Mouse (Mus musculus) WW6 (cell line): Measurements from ENCODE around the gene Rsf1.

Experiments used
- DNase-seq: peaks from one replicate; pipeline ENCODE4 v3.0.0-alpha.2; 2013; ENCODE audit warnings: low read depth, low spot score

Rsf1 gene

DNA sequence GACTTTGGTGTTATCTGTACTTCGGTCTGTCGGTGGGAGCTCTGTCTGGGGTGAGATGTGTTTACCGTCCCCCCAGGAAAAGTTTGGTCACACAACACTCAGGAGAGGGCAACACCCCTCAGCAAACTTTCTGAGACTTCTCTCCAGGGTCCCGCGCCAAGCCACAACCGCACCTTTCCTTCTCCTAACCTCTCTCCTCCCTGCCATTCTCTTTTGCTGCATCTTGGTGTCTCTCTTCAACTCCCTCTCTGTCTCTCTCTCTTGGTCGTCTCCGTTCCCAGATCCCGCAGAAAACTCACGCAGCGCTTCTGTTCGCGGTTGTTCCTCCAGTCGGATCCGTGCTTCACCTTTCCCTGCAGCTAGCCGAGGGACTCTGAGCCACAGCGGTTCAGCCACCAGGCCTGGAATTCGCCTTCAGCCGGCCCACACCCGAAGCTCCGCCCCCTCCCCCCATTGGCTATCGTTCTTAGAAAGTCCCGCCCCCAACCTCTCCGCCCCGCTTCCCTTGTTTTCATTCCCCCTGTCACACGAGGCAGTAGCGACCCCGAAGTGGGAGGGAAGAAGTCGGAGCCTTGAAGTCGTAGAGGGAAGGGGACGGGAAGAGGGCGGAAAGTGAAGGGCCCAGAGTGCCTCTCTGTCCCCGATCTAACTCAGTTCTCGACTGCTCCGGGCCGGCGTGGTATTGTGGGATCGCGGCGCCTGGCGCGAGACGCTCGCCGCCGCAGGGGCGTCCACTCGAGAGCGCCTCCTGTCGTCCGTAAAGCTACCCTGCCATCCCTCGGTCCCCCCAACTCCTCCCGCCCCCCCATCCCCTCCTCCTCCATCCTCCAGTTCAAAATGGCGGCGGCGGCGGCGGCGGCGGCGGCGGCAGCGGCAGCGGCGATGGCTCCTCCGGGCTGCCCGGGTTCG lies at the start of gene Rsf1, which contains the start of gene Aamdc:
TSS of gene Rsf1 (plus strand) at position 823 of the 909 bp plus-strand sequence.
TSS of gene Aamdc (minus strand) at position 431 of the 909 bp plus-strand sequence.
- DNase-seq = peak; percentile 89

DNA sequence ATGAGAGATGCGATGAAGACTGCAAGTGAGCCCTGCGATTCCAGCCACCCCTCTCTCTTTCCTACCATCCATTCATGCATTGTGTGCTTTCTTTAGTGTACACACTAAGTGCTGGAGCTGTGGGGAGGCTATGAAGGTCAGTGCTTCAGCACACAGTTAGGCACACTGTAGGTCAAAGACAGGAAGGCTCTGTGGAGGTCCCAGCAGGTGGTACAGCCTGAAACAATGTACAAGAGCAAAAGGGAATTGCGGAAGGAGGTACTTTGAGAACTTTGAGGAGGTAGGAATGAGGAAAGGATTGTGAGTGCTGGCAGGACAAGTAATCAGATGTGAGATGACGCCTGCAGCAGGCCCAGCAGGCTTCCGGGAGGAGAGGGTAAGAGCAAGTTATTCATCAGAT lies 44.2 kb upstream of the Rsf1 start:
- peak; percentile 29 for DNase-seq

DNA sequence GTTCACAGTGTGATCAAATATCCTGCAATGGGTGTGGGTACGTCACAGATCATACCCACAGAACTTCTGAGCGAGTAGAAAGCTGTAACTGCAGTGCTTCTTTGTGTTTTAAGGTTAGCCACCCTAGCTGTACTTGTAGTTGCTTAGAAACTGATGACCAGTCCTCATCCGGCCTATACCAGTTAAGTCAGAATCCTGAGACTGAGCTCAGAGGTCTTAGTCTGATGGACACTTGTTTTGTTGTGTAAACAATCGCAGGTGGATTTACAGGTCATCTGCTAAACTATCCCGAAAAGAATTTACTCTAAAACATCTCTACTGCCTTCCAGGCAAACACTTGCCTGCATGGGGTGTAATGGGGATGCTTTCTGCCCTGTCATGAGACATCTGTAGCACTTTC lies 43.1 kb upstream of the Rsf1 start:
- DNase-seq = no peak

DNA sequence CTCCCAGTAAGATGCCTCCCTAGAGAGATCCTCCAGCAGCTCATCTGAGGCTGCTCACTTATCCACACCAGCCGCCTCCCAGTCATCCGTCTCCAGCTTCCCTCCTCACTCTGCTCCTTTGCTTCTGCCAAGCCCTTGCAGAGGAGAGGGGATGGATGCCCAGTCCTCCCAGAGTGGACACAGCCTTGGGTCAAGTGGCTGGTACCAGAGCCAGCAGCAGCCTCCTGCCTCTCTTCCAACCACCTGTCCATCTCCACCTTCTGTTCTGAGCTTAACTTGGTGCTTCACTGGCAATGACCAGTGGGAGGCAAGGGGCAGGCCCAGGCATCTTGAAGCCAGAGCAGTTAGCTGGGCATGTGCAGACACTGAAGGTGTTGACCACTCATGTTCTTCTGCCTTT lies 33.2 kb upstream of the Rsf1 start:
- DNase-seq = no peak

DNA sequence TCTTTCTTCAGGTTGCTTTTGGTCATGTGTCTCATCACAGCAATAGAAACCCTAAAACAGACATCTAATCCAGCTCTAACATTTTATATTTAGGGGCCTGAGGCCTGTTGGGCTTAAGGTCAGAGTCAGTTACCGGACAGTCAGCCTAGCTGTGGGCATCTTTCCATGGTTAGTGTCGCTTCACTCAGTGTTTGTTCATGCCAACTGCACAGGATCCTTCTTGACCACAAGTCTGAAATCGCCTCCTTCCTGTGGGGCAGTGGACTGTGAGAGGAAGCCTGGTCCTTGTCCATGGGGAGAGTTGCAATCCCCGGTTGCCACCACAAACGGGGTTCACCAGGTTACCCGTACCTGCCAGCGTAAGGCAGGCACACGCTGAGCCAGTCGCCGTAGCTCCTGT lies 30.4 kb upstream of the Rsf1 start:
- no peak for DNase-seq

DNA sequence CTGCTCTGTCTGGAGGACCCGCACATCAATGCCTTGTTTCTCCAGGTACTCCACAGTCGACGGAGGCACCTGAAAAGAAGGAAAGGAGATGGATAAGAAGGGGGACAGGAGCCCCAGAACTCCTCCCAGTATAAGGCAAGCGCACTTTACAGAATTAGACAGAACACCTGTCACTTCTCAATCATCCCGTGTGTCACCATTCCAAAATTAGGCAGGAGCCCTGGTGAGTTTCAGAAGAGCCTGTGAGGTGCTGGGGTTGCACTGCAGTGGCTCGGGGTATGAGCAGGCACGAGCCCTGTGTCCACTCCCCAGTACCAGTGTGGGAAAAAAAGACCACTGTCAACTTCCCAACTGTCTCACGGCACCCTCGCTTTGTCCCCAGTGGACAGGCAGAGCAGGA lies 29.0 kb upstream of the Rsf1 start:
- no peak for DNase-seq

DNA sequence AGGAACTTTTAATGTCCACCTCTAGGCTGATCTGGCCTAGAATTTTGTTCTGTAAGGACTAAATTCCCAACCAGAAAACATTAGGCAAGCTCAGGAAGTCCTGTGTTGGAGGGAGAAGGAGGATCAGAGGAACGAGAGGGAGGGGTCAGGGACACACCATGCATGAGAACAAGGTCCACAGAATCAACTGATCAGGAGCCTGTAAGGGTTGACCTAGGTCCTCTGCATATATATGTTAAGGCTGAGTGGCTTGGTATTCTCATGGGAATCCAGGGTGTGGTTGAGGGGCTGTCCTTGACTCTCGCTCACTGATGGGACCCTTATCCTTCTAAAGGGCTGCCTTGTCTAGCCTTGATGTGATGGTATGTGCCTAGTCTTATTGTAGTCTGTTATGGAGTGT lies 16.1 kb upstream of the Rsf1 start:
- DNase-seq = no peak

DNA sequence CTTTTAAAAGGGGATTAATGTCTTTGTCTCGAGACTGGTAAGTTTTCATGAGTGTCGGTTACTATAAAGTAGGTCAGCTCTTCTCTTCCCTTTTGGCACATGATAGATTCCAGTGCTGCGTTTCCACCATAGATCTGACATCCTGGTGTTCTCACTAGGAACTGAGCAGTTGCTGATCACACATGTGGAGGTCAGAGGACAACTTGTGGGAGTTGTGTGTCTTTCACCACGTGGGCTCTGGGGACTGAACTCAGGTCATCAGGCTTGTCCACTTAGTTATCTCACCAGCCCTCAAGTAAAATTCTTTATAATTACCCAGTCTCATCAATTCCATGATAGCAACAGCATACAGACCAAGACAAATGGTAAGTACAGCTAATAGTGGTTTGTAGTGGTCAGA lies 10.3 kb upstream of the Rsf1 start:
- DNase-seq = no peak

DNA sequence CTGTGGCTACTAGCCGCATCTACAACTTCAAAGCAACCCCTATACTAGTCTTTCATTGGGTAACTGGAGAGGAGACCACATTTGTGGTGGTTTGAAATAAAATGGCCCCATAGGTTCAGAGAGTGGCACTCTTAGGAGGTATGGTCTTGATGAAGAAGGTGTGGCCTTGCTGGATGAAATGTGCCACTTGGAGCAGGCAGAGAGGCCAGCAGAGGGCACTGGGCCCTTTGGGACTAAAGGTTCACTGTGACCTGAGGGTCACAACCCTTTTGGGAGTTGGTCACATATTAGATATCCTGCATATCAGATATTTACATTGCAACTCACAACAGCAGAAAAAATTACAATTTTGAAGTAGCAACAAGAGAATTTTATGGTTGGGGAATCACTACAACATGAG lies 9.3 kb upstream of the Rsf1 start:
- no peak for DNase-seq

DNA sequence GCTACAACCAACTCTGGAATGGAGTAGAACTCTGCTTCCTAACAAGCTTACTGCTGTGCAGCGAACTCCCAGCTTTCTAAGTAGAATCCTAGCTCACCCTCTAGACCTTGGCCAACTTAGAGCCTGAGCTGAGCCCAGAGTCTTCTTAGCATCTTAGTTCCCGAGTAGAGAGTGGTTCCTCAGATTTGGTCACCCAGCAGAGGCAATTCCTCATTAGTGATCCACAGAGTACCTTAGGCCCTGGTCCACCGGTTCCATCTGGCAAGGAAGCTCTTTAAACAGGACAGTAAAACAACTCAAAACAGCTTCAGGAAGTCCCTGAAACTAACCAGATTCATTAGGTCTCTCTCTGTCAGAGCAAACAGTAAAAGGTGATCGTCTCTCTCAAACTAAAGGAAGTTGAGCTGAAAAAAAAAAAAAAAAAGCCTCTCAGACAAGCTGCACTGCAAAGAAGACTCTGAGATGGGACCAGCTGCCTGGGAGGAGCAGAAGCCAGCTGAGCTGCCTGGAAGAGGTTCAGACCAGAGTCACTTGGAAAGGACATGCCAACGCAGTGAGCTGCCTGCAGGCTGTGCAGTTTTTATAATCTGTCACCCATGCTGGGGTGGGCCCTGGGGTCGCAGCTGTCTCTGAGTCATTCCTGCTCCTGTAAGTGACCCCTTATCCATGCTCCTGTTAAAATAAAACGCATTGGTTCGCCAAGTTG lies 1.2 kb upstream of the Rsf1 start:
- no peak for DNase-seq

DNA sequence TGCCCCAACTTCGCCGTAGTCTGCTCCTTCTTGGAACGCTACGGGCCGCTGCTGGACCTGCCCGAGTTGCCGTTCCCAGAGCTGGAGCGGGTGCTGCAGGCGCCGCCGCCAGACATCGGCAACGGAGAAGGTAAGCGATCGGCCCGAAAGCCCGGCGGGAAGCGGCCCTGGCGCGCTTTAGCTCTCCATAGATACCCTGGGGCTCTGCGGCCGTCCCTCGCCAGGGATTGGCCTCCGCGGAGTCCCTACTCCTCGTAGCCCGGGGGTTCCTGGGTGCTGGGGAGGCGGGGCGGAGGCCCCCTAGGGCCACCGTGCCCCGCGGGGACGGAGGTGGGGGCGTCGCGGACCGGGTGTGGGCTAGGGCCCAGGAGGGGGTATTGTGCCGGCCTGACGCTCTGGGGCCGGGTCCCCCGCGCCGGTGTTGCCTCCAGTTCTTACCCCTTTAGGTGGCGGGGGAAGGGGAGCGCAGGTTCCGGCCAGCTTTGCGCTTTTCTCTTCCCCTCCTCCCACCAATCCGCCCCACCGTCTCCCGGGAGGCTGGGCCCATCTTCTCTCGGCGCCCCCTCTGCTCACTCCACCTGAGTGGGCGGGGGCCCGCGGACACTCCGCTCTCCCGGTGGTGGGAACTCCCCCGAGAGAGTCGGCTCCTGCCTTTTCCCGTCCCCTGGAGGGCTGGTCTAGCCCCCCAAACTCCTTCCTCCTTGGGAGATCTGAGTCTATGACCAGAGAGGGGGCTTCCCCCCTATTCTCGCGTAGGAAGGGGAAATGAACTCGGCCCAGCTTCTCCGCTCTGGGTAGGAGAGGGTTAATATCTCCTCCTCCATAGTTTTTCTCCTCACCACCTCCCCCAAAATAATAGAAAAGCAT lies 520 bp downstream of the Rsf1 start:
- no peak for DNase-seq

DNA sequence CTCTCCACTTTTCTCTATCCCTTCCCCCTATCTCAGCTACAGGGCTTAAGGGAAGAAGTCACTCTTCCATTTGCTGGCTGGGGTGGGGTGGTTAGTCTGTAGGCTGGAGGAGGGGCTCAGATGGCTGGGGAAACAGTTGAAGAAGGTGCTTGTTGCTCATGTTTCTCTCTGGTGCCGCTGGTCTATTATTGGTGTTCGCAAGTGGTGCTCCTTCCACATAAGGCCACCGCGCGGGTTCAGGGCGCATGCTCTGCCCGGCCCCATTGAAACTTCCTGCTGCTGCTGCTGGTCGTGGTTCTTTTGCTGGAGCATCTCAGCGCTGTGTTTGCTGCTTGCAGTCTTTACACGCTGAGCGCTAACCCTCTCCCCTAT lies 1.1 kb downstream of the Rsf1 start:
- DNase-seq = peak; percentile 58

DNA sequence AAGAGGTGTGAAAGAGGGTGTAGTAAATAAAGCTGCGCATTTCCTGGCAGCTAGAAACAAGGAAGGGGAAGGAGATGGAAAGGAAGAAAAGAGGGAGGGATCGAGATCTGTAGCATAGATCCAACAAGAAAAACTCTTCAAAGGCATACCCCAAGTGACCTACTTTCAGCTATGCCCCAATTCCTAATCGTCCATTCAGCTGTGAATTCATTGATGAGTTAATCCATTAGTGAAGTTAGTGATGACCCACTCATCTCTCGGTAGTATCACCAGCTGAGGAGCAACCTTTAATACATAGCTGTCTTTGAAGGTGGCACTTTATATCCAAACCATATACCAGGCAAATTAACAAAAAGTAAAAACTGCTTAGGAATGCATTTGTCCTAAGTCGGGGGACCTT lies 8.8 kb downstream of the Rsf1 start:
- DNase-seq = no peak

DNA sequence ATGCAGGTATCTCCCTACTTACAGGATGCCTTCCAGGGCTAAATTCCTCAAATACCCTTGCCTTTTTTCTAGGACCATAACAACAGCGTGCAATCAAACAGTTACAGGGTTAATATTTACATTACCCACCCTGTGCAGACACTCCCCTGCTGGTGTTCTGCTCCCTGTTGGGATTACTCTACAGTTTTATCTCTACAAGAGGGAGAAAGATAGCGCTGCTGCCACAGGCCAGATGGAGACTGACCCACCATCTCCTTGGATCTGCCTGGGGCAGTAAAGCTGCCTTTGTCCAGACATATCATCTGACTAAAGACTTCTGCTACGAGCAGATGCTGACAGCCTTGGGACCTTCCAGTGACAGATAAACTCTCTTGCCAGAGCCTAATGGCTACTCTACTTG lies 10.8 kb downstream of the Rsf1 start:
- DNase-seq = no peak

DNA sequence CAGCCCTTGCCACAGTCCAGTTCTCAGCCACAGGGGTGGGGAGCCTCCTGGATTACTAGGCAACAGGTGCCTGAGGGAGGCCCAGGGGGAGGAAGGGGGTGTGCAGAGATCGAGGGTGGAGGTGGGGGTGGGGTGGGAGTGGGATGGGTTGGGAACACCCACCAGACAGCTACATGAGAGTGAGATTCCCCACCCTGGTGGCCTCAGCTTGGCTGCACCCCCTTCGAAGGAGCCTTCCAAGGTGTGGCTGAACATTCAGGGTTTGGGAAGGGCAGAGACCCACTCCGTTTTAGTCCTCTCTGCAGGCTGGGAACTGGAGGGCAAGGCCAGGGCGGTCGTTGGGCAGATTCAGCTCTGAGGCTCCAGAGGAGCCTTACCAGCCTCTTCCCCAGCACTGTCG lies 11.6 kb downstream of the Rsf1 start:
- DNase-seq = no peak

DNA sequence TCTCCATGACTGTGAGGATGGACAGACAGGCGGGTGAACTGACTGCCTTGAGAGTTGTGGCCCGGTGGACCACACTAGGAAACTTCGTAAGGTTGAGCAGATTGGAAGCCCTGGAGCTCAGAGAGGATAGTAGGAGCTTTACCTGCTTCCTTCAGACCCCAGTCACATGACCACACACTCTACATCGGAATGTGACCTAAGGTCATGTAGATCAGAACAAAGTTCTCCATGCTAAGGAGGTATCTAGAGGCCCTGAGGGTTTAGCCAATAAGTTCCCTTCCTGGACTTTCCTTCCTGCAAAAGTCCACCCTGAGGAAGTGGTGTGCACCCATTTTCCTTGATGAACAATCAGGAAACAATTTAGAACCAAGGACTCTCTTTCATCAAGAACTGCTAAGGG lies 12.7 kb downstream of the Rsf1 start:
- no peak for DNase-seq

DNA sequence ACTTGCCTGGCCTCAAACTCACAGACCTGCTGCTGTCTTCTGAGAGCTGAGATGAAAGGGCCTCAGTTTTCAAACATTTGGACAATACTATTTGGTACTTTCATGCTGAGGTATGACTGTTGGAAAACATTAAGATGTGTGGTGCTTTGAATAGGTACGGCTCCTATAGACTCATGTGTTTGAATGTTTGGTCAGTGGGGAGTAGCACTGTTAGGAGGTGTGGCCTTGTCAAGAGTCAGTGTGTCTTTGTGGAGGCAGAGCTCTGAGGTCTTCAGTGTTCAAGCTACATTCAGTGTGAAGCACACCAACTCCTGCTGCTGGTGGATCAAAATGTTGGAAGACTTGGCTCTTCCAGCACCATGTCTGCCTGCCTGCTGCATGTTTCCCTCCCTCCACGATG lies 13.8 kb downstream of the Rsf1 start:
- DNase-seq = no peak

DNA sequence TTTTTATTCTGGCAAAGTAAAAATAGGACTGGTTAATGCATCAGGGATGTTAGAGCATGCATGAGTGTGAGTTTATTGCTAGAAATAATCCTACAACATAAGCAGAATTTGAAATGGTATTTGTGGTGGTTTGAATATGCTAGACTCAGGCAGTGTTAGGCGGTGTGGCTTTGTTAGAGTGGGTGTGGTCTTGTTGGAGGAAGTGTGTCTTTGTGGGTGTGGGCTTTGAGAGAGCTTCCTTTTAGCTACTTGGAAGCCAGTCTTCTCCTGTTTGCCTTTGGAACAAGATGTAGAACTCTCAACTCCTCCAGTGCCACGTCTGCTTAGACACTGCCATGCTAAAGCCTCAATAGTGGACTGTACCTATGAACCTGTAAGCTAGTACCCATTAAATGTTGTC lies 18.9 kb downstream of the Rsf1 start:
- DNase-seq = no peak

DNA sequence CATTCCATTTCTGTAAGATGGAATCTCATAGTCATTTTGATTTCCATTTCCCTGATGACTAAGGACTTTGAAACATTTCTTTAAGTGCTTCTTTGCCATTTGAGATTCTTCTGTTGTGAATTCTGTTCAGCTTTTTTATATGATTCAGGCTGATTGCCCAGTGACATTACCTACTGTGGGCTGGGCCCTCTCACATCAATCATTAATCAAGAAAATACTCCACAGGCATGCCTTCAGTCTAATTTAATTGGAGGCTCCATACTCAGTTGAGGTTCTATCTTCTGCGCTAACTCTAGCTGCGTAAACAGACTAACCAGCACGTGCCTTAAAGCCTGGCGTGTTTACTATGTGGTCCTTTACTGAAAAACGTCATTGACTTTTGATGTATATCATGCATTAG lies 41.7 kb downstream of the Rsf1 start:
- DNase-seq = no peak

DNA sequence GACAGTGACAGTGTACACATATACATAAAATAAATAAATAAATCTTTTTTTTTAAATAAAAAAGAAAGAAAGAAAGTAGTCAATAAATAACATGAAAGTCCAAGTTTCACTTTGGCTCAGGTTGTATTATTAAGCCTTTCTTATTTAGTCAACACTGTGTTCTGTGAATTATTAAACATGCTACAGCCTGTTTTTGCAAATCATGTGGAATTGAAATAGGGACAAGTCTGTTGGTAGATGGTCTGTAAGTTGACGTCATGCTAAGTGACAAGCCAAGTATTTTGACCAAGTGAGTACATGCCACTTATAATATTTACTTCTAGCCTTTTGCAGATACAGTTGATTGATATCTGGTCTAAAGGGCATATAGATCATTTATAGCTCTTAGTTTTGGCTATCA lies 43.0 kb downstream of the Rsf1 start:
- no peak for DNase-seq

DNA sequence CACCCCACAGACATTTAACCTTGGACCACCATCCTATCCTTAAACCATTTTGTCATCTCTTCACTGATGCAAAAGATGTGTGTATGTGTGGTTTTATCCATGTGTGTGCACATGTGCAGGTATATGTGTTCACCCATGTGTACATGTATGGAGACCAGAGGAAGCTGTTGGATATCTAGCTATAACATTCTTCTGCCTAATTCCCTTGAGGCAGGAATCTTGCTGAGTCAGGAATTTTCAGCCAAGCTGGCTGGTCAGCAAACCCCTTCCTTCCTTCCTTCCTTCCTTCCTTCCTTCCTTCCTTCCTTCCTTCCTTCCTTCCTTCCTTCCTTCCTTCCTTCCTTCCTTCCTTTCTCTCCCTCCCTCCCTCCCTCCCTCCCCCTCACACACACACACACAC lies 43.7 kb downstream of the Rsf1 start:
- no peak for DNase-seq

DNA sequence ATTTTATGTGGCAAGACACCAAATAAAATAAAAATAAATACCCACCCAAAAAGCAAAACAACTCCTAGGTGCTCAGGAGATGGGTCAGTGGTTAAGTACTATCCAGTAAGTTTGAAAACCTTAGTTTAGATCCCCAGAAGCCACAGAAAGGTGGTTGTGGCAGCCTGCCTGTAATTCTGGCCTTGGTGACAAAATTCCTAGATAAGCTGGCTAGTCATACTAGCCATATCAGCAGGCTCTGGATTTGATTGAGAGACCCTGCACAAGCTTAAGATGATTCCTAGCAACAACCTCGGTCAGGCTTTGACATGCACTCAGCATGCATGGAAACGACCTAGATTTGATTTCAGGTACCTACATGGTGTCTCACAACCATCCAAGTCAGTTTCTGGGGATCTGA lies 49.7 kb downstream of the Rsf1 start:
- DNase-seq = no peak
